Mouse (Mus musculus) cerebellum, postnatal 25 days (tissue): ENCODE results near the gene Pex11g.

Experiments
- DNase-seq, 2 experiments: peaks; one replicate each; pipeline ENCODE4 v3.0.0; 2021; ENCODE audit warnings: mixed read lengths in 2 of 2

Gene Pex11g

GRCm38 (mm10) chr8:3480221-3480785, 12.8 kb upstream of the Pex11g start:
- DNase-seq, result no peak

- DNase-seq, result no peak
Measured at GRCm38 (mm10) chr8:3475715-3476429, 8.4 kb upstream of the Pex11g start.

DNA sequence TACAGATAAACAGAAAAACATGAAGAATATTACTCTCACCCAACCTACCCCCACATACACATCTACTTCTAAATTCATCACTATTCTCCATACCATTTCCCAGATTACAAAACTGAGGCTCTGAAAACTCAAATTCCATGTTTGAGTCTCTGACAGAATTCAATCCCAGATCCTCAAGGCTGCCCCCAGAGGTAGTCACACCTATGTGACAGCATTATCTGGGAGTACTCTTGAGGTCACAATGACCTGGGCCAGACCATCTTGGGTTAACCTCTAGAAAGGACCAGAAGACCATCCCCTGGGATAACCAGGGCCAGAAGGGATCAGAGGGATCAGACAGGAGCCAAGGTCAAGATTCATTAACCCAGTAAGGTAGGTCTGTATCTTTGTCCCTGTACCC, 3.1 kb upstream of the Pex11g start, which contains the start of gene Tex45:
Gene Tex45 (plus strand): TSS at position 301 of the 400 bp plus-strand sequence.
- DNase-seq, result no peak

DNA sequence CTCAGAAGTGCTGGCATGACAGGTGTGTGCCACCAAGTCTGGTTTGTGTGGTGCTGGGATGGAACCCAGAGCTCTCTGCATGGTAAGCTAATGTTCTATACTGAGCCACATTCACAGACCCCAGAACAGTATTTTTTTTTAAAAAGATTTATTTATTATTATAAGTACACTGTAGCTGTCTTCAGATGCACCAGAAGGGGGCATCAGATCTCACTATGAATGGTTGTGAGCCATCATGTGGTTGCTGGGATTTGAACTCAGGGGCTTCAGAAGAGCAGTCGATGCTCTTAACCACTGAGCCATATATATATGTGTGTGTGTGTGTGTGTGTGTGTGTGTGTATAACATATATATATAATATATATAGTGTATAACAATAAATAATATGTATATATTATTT, 1.4 kb upstream of the Pex11g start:
- no peak for DNase-seq

DNA sequence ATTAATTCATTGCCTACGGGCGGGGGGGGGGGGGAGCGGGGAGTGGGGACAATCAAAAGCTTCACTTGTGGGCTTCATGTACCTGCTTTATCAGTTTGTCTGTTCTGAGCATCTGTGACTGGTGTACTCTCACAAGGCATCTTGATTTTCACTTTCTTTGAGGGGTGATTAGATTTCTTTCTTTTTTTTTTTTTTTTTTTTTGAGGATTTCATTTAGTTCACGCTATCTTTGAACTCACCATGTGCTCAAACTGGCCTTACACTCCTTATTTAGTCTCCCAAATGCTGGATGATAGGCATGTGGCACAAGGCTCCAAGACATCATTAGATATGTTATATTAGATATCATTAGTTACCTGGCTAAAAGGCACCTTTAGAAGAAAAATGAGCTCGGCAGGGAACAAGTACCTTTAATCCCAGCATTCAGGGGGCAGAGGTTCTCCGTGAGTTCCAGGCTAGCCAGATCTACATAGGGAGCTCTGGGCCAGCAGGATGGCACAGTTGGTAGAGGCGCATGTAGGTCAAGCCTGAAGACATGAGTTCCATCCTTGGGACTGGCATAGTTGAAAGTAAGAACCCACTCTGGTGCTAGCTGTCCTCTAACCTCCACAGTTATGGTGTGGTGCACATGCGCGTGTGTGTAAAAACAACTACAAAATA, 536 bp upstream of the Pex11g start:
- DNase-seq, result no peak

- peak in 1 of 2 experiments; percentile 38 for DNase-seq
Measured at GRCm38 (mm10) chr8:3464309-3464708, 3.2 kb downstream of the Pex11g start.

DNA sequence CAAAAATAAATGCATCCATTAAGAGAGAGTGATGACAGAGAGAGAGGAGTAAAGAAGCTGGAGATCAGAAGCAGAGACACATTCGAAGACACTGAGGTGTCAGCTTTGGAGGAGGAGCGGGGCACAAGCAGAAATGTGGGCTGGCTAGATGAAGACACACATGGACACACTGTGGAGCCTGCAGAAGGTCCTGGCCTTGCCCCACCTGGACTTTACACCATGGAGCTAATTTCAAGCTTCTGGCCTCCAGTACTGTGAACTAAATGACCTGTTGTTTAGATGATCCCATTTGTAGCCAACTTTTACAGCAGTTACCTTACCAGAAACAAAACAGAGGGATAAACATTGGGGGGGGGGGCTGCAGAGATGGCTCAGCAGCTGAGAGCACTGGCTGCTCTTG, 4.2 kb downstream of the Pex11g start:
- no peak for DNase-seq

DNA sequence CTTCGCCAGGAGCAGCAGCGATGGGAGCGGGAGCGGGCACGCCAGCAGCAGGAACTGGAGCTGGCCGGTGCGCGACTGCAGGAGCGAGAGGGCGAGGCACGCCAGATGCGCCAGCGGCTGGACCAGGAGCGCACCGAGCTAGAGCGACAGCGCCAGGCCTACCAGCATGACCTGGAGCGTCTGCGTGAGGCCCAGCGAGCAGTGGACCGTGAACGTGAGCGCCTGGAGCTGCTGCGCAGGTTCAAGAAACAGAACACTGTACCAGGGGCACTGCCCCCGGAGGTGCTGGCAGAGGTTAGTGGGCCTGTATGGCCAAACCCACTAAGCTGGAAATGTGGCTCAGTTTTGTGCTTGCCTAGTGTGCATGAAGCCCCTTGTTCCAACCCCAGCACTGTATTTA, 15.5 kb downstream of the Pex11g start:
- no peak for DNase-seq

- DNase-seq, result peak; percentile 71 to 83
Measured at GRCm38 (mm10) chr8:3450670-3451069, 16.8 kb downstream of the Pex11g start.

GRCm38 (mm10) chr8:3449226-3449625, 18.3 kb downstream of the Pex11g start:
- DNase-seq, result no peak

DNA sequence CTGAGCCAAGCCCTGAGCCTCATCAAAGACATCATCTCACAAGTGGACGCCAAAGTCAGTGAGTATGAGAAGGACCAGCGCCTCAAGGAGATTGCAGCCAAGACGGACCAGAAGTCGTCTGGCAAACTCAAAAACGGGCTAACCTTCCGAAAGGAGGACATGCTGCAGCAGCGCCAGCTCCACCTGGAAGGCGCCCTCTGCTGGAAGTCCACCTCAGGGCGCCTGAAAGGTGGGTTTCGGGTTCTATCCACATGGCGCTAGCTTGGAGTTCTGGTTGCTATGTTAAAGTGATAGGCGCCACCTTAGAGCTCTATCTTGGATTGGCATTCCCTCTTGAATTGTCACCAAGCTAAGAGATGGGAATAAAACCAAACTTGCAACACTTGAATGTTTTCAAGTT, 28.0 kb downstream of the Pex11g start:
- peak in 1 of 2 experiments; percentile 45 for DNase-seq

- no peak for DNase-seq
Measured at GRCm38 (mm10) chr8:3436492-3436891, 31.0 kb downstream of the Pex11g start.

GRCm38 (mm10) chr8:3431113-3431512, 36.4 kb downstream of the Pex11g start:
- DNase-seq, result no peak

GRCm38 (mm10) chr8:3429966-3430365, 37.5 kb downstream of the Pex11g start:
- DNase-seq, result peak; percentile 77 to 87

DNA sequence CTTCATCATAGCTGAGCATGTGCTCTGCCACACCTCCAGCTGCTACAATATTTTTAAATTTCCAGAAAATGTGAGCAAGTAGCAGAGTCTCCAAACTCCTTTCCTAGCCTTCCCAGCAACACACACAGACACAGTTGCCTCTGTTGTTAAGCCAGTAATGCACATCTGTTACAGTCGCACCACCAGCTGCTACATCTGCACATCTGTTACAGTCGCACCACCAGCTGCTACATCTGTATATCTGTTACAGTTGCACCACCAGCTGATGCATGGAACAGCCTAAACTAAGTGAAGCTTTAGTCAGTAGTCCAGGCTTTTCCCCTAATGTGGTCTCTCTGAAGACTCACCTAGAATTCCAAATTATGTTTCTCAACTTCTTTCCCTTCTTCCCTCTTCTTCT, 39.1 kb downstream of the Pex11g start:
- no peak for DNase-seq

DNA sequence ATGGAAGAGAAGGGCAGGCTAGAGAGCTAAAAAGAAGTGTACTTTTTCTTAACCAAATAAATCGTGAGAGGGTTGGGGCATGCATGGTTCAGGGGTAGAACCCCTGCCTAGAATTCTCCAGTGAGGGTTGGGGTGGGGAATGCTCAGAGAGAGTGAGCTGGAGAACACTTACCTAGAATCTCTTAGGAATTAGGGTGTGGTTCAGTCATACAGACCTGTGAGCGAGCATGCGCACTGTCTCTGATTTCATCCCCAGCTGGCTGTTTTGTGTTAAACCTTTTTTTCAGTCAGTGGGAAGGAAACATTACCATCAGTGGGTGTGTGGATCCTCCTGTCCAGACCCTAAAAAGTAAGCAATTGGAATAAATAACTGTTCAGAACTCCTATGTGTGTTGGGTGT, 41.3 kb downstream of the Pex11g start:
- DNase-seq, result no peak

DNA sequence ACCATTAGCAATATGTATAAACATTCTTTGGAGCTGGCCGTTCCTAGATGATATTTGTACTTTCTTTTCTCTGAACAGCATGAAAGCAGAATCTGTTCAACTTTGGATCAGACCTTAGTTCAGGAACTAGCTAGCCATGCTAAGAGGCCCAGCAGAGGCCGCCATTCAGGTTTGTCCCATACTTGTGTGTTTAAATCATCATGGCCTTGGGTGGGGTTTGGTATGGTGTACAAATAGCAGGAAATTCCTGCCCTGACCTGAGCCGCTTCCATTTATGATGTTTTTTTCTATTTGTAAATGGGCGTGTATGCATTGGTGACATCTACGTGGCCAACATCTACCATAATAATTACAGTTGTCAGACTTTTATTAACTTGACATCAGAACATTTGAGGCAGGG, 42.3 kb downstream of the Pex11g start:
- DNase-seq, result no peak

DNA sequence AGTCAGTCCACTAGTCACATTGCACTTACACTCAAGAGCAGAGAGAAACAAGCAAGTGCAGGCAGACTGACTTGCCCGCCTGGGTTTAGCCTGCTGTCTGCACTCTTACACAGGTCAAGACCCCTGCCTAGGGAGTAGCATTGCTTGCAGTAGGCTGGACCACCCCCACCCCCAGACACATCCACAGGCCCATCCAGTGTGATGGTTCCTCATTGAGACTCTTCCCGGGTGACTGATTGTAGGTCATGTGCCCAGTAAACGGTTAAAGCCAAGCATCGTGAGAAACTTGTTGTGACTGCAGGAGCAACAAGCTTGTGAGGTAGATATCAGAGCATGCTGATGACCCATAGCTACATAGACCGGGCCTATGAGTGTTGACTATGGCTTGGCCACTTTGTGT, 46.0 kb downstream of the Pex11g start:
- DNase-seq, result no peak

- no peak for DNase-seq
Measured at GRCm38 (mm10) chr8:3420105-3420706, 47.3 kb downstream of the Pex11g start.

DNA sequence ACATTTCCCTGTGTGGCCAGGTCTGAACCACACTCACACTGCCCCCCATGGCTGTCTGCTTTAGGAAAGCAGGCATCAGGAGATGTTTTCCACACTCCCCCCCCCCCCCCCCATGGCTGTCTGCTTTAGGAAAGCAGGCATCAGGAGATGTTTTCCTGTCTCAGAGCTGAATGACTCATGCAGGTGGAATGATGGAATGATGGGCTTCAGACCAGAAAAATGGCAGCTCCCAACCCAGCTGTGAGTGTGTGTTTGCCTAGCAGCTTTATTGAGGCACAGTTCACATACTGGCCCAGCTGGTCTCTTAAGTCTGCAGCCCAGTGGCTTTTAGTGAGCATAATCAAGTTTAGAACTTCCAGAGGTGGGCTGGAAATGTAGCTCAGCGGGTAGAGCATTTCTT, 49.4 kb downstream of the Pex11g start:
- DNase-seq, result no peak

DNA sequence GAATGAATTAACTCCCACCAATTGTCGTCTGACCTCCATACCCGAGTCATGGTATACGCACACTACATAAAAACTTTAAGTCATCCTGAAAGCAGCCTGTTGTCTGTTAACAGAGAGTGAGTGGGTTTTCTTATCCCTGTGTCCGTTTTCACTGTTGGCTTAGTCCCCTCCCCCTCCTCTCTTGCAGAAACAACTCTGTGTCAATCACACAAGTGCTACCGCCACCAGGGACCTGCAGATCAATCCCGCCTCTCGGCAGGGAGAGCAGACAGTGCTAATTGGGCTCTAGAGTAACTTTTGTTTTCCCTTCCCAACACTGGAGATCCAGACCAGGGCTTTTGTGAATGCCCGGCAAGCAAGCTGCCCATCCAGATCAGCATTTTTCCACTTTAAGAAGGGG, 50.0 kb downstream of the Pex11g start:
- no peak for DNase-seq

- no peak for DNase-seq
Measured at GRCm38 (mm10) chr8:3416846-3417245, 50.6 kb downstream of the Pex11g start.

DNA sequence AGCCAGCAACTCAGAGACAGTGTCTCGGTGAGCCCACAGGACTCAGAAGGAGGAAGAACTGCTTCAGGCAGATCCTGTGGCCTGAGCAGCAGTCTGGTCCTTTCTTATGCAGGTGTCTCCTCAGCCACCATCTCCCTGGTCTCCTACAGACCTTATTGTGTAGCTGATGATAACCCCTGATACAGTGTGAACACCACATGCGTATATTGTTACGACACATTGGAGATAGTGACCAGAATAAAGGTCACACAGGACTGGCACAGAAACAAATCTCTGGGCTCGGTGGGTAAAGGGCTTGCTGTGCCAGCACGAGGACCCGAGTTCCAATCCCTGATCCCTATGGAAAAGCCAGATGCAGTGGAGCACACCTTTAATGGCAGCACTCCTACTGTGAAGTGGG, 51.8 kb downstream of the Pex11g start:
- peak in 1 of 2 experiments; percentile 27 for DNase-seq

DNA sequence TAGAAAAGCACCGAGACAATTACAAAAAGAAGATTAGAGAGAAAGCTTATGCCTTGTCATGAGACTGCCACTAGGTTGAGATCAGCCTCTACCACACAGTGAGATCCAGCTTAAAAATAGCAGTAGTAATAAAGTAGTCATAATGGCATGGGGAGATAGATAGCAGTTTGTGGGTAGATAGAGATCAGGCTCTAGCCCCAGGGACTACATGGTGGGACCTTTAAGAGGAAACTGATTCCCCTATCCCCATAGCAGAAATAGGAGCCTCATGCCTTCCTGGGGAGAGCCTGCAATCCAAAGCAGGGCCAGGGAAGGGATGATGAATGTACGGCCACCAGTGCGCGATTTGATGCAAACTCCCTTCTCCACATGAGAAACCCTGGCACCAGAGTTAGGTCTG, 52.2 kb downstream of the Pex11g start:
- no peak for DNase-seq
